Mouse (Mus musculus) heart, embryonic 13.5 days (tissue): ENCODE measurements around the gene Bmp7. TPM values are rescaled to one million over a fixed set of nuclear protein-coding genes. Genes with fewer than 3 reads are reported as not detected.

Source experiments
- ATAC-seq: fragments of 200-750 bp; cut with Nextera tagmentation; 2 replicates; pipeline ENCODE4 v1.8.0; 2017; ENCODE audit warnings: moderate TSS enrichment; ENCODE audit not compliant: insufficient number of reproducible peaks, low FRiP score, low TSS enrichment; ENCODE audit errors: extremely low read depth
- H3K27ac ChIP-seq: fragments of 300-500 bp; sonication (generic); replicated peaks from 2 replicates; pipeline ENCODE4 v1.5.1; 2015; ENCODE audit warnings: moderate library complexity, mild to moderate bottlenecking, inconsistent platforms
- H3K27me3 ChIP-seq: fragments of 300-500 bp; sonication (generic); replicated peaks from 2 replicates; pipeline ENCODE4 v1.6.1; 2015; ENCODE audit warnings: mild to moderate bottlenecking, inconsistent platforms
- H3K36me3 ChIP-seq: fragments of 300-500 bp; sonication (generic); 2 replicates; pipeline ENCODE4 v1.6.1; 2015; ENCODE audit warnings: mild to moderate bottlenecking, inconsistent platforms
- H3K4me1 ChIP-seq: fragments of 300-500 bp; sonication (generic); 2 replicates; pipeline ENCODE4 v1.6.1; 2015; ENCODE audit warnings: inconsistent platforms
- H3K4me2 ChIP-seq: fragments of 300-500 bp; sonication (generic); 2 replicates; pipeline ENCODE4 v1.6.1; 2015; ENCODE audit warnings: inconsistent platforms, mild to moderate bottlenecking, moderate library complexity
- H3K4me3 ChIP-seq: fragments of 300-500 bp; sonication (generic); 2 replicates; pipeline ENCODE4 v1.5.1; 2015; ENCODE audit warnings: moderate library complexity, mild to moderate bottlenecking, inconsistent platforms
- H3K9ac ChIP-seq: fragments of 300-500 bp; sonication (generic); 2 replicates; pipeline ENCODE4 v1.6.1; 2015; ENCODE audit warnings: inconsistent platforms, mild to moderate bottlenecking, moderate library complexity
- H3K9me3 ChIP-seq: fragments of 300-500 bp; sonication (generic); 2 replicates; pipeline ENCODE4 v1.6.1; 2016; ENCODE audit warnings: inconsistent platforms
- WGBS: fragments of 180-500 bp; shearing (Covaris S2); methylation state at CpG from one replicate; pipeline ENCODE4 v1.1.7; 2015; ENCODE audit warnings: mixed read lengths; 5-methylcytosine and 5-hydroxymethylcytosine counted together
- microRNA-seq: library from miRNA; unstranded; fragments of <30 nt; microRNA quantifications from one replicate; pipeline ENCODE4, GENCODE M21; 2016
- polyA plus RNA-seq: library from polyadenylated mRNA; unstranded; fragments of >200 nt; fragmentation: Nextera tagmentation; extraction: Ambion mirVana; gene quantifications from 2 replicates; pipeline ENCODE4 v1.2.1, GENCODE M21; 2015

Gene Bmp7
- polyA plus RNA-seq, 1 experiment from 2014 or later, result 40.3 TPM

DNA sequence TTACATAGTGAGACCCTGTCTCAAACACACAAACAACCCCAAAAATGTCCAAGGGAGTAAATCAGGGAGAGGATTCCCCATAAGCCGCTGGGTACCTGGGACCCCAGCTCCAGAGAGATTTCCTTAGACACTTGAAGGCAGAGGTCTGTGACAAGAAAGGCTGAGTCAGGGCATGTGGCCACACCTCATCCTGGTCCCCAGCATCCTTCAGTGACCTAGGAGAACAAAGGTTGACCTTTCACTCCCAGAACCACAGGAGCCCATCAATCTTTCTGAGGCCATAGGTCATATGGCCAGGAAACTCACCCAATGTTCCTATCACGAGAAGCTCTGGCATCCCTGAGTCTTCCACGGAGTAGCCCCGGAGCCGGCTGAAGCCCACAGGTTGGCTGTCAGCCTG, 111.9 kb downstream of the Bmp7 start:
- H3K27ac ChIP-seq, result no peak overlapping the region
- H3K4me1 ChIP-seq, result peaks cover 19% of the 10 kb centered on the region
- ATAC-seq, result no peak
- H3K27me3 ChIP-seq, result peaks cover 42% of the 10 kb centered on the region
- H3K9me3 ChIP-seq, result no peaks in the 10 kb centered on the region
- no peak overlapping the region for H3K4me2 ChIP-seq
- H3K36me3 ChIP-seq, result no peaks in the 10 kb centered on the region
- WGBS, result 50% methylated on average over 5 of the region's 5 CpGs
- no peak overlapping the region for H3K9ac ChIP-seq
- no peak overlapping the region for H3K4me3 ChIP-seq

DNA sequence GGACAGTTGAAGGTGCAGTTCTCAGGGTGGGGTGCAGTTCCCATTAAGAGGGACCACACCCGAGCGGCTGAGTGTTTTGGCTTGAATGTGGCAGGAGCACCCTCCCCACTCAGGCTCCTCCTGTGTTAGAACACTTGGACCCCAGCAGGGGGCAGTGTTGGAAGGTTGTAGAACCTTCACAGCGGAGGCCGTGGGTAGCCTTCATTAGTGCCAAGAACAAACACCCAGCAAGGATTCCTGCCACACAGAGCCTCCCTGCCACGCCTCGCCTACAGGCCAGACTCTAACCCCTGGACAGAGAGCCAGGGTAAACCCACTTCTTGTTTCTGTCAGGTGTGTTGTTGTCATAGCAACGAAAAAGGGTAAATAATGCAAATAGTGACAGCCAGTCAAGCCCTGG, 112.6 kb downstream of the Bmp7 start:
- Histone ChIP-seq H3K4me3 (no peak overlapping the region), H3K4me1 (peaks cover 13% of the 10 kb centered on the region), H3K36me3 (no peaks in the 10 kb centered on the region), H3K27me3 (peaks cover 49% of the 10 kb centered on the region), H3K9me3 (no peaks in the 10 kb centered on the region), H3K27ac (no peak overlapping the region), H3K9ac (no peak overlapping the region), H3K4me2 (no peak overlapping the region)
- ATAC-seq, result no peak
- WGBS, result 58% methylated on average over 7 of the region's 7 CpGs

DNA sequence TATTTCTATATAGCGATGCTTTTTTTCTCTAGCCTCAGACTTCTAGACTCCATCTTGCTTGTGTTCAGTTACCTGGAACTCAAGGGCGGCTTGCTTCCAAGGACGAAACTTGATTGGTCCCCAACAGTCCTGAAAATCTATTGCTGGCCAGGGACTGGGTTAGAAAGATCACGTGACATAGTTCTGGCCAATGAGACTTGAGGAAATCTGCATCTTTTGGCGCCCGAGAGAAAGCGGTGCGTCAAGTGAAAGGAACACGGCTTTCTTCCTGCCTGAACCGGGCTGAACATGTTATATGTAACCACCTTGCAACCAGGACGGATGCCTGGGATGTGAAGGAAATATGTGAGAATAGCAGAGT, 114.4 kb downstream of the Bmp7 start:
- Histone ChIP-seq H3K9me3 (no peaks in the 10 kb centered on the region), H3K9ac (no peak overlapping the region), H3K4me3 (no peak overlapping the region), H3K4me1 (peaks cover 6% of the 10 kb centered on the region), H3K4me2 (no peak overlapping the region), H3K27me3 (peaks cover 50% of the 10 kb centered on the region), H3K27ac (no peak overlapping the region), H3K36me3 (no peaks in the 10 kb centered on the region)
- WGBS, result 73% methylated on average over 11 of the region's 11 CpGs
- no peak for ATAC-seq

DNA sequence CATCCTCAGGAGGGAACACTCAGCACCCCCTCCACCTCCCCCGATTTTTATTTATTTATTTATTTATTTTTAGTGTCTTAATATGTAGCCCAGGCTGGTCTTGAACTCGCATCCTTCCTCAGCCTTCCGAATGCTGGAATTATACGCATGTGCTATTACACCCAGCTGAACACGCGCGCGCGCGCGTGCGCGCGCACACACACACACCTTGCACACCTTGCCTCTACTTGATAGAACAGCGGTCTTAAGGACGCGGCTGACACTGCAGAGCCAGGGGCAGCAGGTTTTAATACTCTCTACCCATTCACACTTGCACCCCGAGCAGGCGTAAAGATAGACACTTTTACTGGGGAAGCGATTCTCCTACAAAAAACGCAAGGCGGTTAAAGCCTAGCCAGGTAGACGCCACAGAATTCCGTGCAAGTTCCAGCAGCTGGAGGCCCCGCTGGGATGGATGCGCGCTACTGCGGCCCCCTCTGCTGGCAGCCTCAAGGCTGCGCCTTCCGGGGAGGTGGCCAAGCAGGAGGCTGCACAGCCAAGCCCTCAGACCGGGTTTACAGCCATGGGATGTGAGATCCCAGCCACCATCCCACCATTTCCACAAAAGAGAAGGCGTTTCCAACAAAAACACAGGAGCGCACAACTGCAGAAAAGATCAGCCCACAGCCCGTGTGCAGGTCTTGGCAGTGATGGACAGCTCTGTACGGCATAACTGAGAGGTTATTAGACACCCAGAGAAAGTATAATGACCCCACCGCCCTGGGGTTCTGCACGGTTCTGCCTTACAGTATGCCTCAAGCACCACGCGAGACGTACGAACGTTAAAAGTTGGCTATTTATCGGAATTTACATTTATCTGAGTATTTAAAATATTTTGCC, 115.0 kb downstream of the Bmp7 start:
- Histone ChIP-seq H3K4me3 (peak overlapping the region; percentile 31), H3K4me2 (peak overlapping the region; percentile 66), H3K36me3 (no peaks in the 10 kb centered on the region), H3K27ac (no peak overlapping the region), H3K4me1 (peaks cover 6% of the 10 kb centered on the region), H3K9me3 (no peaks in the 10 kb centered on the region), H3K27me3 (peaks cover 50% of the 10 kb centered on the region), H3K9ac (no peak overlapping the region)
- no peak for ATAC-seq
- 16% methylated on average over 43 of the region's 43 CpGs for WGBS

DNA sequence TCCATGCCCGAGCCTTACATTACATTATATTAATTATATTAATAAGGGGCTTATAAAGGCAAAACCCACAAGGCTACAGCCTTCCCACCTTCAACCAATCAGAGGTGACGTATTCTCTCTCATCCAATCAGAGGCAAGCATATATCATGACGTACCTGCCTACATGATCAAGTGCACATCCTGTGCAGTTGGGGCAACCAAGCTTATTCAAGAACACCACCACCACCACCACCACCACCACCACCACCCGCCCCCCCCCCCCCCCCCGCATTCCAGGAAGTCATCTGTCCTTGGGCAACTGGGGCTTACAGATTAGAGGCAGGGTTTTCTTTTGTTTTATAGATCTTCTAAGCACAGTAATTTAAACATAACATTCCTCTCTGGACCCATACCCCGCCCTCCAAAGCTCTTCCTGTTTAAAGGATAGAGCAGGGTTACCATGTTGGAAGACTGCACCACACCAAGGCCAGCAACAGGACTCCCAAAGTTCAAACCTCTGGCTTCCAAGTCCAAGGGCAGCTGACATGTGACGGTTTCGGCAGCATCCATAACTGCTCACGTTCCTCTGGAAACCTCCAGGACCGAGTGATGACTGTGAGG, 121.4 kb downstream of the Bmp7 start:
- H3K9ac ChIP-seq, result no peak overlapping the region
- no peaks in the 10 kb centered on the region for H3K36me3 ChIP-seq
- no peak overlapping the region for H3K4me2 ChIP-seq
- peaks cover 21% of the 10 kb centered on the region for H3K27me3 ChIP-seq
- 74% methylated on average over 9 of the region's 10 CpGs for WGBS
- no peak for ATAC-seq
- no peak overlapping the region for H3K27ac ChIP-seq
- no peak overlapping the region for H3K4me3 ChIP-seq
- H3K4me1 ChIP-seq, result no peaks in the 10 kb centered on the region
- peaks cover 10% of the 10 kb centered on the region; the same call in 1 of the 2 replicates for H3K9me3 ChIP-seq

Small RNA genes within 50 kb of the gene (microRNA-seq; reads per million reads assigned to microRNA genes)
- gene Gm22773, result not detected

Other genes with a start within 250 kb of the Bmp7 start
- 0.11 and 0.23 TPM in 2 replicates for gene Spo11, start 37.4 kb upstream of the Bmp7 start, polyA plus RNA-seq
- gene Rae1, start 59.8 kb upstream of the Bmp7 start, polyA plus RNA-seq, result 94.7 and 106 TPM in 2 replicates
- 116 and 121 TPM in 2 replicates for gene Rbm38, start 80.2 kb upstream of the Bmp7 start, polyA plus RNA-seq
- gene Ctcfl, start 179.2 kb upstream of the Bmp7 start, polyA plus RNA-seq, result 0.70 and 0.84 TPM in 2 replicates
- 0.05 and 0.08 TPM in 2 replicates for gene Pck1, start 212.7 kb upstream of the Bmp7 start, polyA plus RNA-seq